Mouse (Mus musculus): ENCODE measurements around the gene Selp. TPM values are rescaled to one million over a fixed set of nuclear protein-coding genes. Genes with fewer than 3 reads are reported as not detected.

Selp gene
- polyA plus RNA-seq, 1 experiment, result not detected

DNA sequence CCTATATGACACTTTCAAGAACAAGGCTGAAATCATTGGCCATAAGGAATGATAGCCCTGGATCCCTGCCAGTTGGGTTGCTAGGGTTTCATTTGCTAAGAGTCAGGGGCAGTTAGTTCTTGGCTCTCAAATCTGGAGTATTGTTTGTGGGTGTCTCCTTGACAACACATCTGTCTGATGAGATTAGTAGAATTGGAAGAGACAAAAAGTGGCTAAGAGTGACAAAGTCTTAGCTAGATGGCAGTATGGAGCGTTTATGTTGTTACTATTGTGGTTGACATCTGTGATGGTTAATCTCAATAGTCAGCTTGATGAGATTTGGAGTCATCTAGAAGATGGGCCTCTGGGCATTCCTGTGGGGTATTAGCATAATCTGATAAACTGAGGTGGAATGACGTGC lies 16.7 kb upstream of the Selp start:
- no peak for TF ChIP-seq GATA1 (IDR thresholded peaks at IDR 0.05; ENCODE audit: low read length)

DNA sequence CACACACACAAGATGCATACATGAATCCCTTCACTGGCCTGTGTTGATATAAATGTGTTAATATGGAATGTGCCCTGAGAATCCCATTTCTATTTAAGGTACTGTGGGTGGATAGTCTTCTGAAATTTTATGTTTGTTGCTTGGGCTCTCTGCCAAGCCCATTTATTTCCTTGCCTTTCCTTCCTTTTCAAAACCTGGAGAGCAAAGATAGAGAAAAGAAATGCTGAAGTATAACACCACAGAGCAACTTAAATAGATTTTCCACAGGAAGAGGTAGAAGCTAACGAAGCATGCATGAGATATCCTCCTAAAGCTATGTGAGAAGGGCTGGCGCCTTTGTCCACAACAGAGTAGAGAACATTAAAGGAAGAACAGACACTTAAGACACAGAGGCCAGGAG lies 5.3 kb upstream of the Selp start:
- TF ChIP-seq GATA1 (IDR thresholded peaks at IDR 0.05; ENCODE audit: low read length), result no peak

DNA sequence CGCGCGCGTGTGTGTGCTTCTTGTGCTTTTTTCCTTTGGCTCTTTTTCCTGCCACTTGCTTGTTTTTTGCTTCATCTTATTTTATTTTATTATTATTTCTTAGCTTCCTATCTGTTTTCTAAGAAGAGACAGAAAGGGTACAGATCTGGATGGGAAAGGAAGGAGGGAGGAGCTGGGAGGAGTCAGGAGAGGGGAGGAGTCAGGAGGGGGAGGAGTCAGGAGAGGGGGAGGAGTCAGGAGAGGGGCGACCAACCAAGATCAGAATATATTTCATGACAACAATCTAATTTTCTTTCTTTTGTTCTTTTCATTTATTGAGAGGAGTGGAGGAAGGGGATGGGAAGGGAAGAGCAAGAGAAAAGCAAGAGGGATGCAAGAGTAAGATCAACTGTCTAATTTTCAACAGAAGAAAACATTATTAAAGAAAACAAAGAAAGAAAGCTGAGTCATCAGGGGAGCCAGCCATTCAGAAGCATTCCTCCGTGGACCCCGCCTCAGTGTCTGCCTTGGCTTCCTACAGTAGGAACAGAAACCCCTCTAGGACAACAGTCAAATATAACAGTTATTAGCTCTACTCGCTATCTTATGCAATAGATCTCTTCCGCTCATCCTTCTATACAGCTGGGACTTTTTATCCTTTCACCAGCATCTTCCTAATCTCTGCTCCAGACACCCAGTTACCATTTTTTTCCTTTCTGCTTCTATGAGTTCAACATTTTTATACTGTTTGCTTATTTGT lies 4.3 kb upstream of the Selp start:
- TF ChIP-seq GATA1 (IDR thresholded peaks at IDR 0.05; ENCODE audit: low read length), result no peak

DNA sequence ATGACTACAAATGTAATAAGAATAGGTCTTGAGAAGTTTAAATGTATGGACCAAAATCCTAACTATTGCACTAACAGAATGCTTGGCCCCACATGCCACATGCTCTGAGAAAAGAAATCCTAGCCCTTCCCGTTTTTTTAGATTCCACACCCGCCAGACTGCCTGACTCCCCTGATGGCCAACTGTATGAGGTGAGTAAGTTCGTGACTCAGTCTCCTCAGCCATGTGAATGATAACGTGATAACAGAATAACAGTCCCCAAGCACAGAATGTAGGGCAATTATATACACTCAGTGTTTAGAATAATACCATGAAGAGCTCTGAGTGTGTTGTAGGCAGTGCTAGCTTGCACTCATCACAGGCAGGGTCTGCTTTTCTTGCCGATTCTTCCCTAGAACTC lies 784 bp upstream of the Selp start:
- TF ChIP-seq GATA1 (IDR thresholded peaks at IDR 0.05; ENCODE audit: low read length), result no peak

DNA sequence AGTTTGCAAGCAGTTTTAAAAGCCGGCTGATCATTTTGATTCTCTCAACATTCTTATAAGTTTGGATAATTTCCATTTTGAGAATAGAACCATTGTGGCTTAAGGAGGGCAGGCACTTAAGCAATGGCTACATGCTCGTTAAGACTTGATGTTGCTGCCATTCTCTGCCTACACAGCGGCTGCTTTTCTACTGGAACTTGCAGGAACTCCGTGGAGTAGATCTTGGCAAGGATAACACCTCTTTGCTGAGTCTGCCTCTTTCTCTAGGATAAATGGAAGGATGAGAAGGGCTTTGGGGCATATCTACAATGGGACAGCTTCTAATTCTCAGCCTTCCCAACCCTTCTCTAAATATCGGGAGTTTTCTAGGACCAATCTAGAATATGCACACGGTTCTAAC lies 583 bp downstream of the Selp start:
- no peak for TF ChIP-seq GATA1 (IDR thresholded peaks at IDR 0.05; ENCODE audit: low read length)

DNA sequence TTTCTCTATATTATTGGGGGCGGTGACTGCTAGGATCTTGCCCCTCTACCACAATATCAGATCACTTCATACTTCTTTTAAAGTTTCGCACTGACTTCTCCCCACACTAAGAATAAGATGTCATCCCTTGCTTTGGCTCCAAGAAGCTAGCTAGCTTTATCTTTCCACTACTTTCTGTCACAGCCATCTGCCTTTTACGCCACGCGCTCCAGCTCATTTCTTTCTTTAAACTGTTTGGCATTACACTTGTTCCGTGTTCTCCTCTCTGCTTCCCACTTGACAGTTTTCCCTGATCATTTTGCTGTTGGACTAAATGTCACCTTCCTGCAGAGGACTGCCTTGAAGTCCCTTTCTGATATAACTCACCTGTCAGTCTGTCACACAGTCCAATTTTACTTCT lies 2.8 kb downstream of the Selp start:
- TF ChIP-seq GATA1 (IDR thresholded peaks at IDR 0.05; ENCODE audit: low read length), result no peak

DNA sequence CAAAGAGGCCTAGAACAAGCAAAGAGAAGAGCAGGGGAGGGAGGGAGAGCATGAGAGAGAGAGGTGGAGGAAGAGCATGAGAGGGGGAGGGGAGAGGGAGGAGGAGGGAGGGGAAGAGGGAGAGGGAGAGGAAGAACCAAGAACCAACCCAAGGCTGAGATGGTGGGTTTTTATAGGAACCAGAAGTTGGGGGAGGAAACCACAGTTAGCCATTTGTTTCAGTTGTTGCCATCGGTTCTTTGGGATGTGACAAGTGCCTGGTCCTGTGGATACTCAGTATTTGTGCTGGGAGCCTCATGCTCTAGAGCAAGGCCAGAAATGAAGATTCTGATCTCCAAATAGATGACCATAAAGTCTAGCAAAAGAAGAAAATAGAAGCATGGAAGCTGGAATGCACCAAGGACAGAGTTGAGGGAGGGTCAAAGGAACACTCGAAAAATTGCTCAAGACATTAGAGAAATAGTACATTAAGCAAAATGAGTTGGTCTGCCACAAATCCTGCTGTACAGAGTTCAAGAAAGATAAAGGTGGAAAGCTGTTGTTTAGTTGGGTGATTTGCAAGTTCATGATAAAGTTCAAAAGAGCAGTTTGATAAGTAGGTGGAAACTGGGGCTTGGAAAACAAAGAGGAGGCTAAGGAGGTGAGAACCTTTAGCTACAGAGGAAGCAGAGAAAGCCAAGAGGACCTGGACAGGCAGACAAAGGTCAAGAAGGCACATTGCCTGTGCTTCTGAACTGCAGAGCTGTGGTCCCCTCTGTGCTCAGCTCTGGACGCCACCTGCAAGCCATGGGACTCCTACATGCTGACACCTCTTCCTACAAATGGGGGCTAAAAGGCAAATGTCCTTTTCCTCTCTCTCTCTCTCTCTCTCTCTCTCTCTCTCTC lies 5.1 kb downstream of the Selp start:
- no peak for TF ChIP-seq GATA1 (IDR thresholded peaks at IDR 0.05; ENCODE audit: low read length)

DNA sequence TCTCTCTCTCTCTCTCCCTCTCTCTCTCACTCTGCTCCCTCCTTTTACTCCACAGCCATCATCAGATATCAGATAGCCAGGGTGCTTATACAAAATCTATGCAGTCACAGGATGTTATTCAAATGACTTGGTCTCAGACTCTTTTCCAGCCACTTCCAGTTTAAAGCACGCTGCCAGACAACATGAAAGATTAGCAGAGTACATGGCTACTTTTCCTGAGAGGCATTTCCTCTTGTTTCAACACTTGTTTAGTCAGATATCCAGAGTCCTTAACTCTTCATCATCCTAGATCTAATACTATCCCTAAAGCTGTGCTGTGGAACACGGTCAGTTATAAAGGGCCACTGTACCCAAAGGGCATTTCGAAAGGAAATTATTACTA lies 5.7 kb downstream of the Selp start:
- no peak for TF ChIP-seq GATA1 (IDR thresholded peaks at IDR 0.05; ENCODE audit: low read length)

DNA sequence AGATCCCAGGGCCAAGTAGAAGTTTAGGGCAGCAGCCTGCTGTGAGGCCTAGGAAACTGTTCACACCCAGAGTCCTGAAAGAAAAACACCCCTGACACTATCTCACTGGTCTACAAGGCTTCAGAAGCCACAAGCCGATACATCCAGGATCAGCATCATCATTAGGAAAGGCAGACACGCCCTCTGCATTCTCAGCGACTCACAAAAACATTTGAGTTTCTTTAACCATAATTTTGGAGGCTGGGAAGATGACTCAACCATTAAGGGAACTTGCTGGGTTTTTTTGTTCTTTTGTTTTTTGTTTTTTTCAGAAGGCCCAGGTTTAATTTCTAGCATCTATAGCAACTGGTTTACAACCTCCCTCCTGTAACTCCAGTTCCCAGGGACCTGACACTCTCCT lies 8.8 kb downstream of the Selp start:
- TF ChIP-seq GATA1 (IDR thresholded peaks at IDR 0.05; ENCODE audit: low read length), result no peak

DNA sequence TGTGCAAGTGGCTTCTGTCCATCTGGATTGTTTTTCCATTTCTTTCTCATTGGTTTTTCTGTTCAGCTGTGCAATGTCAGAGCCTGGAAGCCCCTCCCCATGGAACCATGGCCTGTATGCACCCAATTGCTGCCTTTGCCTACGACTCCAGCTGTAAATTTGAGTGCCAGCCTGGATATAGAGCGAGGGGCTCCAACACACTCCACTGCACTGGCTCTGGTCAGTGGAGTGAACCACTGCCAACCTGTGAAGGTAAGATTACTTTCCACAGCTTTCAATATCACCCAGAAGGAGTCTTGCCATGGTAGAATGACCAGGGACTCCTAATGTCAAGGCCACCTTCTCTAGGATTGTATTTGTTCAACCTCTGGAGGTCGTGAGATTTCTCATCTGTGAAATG lies 14.9 kb downstream of the Selp start:
- no peak for TF ChIP-seq GATA1 (IDR thresholded peaks at IDR 0.05; ENCODE audit: low read length)

DNA sequence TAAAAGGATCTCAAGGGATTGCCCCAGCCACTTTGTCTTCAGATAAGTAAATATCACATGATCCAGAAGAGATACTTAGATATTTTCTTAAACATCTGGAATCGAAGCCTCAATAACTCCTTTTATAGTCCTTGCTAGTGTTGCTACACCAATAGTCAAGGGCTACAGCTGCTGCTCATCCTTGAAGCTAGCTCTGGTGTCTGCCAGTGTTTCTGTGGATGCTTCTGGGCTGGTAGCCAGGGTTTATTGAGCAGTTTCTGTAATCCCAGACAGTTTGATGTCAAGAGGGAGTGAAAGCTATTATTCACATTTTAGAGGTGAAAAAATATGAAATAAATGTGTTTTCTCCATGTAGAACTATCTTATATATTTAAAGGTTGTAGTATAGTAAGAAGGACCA lies 17.5 kb downstream of the Selp start:
- no peak for TF ChIP-seq GATA1 (IDR thresholded peaks at IDR 0.05; ENCODE audit: low read length)

DNA sequence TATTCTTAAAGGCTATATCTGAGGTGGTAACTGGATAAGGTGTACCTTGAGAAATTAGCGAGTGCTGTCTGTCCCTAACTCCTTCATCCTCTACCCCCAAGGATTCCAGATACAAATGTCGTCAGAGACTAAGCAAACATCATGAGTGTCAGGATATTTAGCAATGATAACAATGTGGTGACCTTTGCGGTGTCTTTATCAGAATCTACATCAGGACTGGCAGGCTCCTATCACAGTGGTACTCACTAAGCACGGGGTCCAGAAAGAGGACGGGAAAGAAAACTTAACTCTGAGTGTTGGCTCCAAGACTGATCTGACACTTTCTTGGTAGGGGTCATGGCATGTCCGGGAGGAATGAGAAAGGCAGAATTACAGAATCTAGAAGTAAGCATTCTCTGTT lies 19.0 kb downstream of the Selp start:
- TF ChIP-seq GATA1 (IDR thresholded peaks at IDR 0.05; ENCODE audit: low read length), result no peak

DNA sequence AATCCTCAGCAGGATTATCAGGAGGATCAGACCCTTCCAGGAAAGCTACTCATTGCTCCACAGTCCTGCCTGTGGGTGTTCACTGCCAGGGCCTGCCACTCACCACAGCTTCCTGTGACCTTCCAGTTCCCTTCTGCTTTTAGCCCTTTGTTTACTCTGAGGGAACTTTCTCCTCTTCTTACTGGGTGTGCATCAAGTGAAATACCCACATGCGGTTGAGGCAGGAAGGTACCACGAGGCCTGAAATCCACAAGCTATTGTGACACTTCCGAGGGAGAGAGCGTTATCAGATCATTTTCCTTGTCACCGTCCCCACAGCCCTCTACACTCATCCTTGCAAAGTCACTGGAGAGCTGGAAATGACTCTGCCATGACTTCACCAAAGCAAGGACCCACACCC lies 20.3 kb downstream of the Selp start:
- TF ChIP-seq GATA1 (IDR thresholded peaks at IDR 0.05; ENCODE audit: low read length), result no peak

DNA sequence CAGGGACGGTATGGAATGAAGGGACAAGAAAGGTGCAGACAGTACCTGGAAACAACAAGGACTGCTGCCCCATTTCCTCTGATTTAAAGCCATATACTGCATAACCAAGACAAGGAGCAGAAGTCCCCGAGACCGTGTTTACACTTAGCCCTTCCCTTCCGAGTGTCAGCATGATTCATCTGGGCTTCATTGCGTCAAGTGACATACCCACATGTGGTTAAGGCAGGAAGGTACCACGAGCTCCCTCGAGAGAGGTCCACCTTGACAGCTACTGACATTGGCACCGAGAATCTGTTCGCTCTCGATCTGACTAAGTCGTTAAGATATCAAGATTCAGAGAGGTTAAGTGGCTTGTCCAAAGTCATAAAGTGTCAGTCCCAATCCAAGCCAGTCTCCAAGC lies 20.9 kb downstream of the Selp start:
- no peak for TF ChIP-seq GATA1 (IDR thresholded peaks at IDR 0.05; ENCODE audit: low read length)

DNA sequence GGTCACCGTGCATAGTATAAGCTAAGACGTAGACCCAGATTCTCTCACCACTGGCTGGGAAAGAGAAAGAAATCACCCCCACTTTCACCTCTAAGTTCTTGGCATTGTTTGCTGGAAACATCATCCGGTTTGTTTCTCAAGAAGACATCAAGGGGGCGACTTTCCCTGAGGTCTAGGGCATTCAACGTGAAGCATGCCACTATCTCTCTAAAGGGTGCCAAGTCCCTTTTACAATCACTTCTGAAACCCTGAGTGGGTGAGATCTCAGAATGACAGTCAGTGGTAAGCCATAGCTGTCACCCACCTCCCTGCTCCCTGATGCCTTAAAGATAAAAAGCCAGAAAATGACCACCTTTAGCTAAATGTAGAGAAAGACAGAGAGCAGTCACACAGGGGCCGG lies 21.6 kb downstream of the Selp start:
- no peak for TF ChIP-seq GATA1 (IDR thresholded peaks at IDR 0.05; ENCODE audit: low read length)

DNA sequence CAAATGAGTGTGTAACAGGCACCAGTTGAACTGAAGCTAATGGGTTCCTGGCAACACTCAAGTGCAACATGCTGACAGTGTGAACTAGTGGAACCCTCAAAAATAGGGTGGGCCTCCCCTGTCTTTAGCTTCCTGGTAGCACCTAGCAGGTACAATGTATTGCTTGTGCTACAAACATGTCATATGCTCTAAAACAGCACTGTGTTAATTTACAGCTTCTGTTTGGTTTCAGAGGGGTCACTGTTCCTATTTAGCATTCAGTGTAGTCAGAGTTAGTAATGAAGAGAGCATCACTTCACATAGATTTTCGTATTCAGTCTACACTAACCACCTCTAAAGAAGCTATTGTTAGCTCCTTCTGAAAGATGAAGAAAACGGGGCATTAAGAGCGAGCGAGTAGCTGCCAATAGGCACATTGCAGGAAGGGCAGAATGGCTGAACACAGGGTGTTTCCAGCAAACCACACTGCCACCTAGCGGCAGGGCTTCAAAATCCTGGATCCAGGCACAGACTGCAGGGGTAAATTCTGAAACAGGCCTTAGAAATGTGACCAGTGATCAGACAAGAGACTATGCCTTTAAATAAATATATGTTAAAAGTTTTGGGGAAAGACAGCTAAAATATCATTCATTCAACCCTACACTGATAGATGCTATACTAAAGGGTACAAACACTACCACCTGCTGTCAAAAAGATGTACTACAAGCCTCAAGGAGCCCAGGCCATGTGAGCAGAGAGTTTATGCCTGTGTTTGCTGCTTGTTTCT lies 23.5 kb downstream of the Selp start:
- no peak for TF ChIP-seq GATA1 (IDR thresholded peaks at IDR 0.05; ENCODE audit: low read length)

Data from G1E-ER4 (cell line).